Mouse (Mus musculus): ENCODE data around the gene Vat1.
"Not testable (repeated sequence)": the region's sequence is repeated elsewhere in the genome, so short reads cannot be mapped to it uniquely, and the experiment has no call there.

Gene Vat1

DNA sequence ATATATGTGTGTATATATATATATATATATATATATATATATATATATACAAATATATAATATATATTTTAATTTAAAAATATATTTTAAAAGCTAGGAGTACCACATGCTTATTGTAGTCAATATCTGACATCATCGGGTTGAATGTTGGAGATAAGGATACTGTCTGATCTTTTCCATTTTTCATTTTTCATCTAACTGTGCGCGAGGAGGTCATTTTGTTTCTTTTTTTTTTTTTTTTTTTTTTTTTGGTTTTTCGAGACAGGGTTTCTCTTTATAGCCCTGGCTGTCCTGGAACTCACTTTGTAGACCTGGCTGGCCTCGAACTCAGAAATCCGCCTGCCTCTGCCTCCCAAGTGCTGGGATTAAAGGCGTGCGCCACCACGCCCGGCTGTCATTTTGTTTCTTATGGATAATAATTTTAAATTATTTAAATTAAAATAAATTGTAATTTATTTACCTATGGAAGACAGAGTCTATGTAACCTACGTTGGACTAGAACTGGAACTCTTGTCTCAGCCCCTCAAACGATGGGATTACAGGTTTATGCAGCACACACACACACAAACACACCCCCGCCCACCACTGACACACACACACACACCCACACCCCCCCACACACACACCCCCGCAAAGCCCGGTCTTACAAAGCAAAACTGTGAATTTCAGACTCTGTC, 24.4 kb downstream of the Vat1 start:
- not testable (repeated sequence) for DNase-seq (ENCODE audit: low spot score)

DNA sequence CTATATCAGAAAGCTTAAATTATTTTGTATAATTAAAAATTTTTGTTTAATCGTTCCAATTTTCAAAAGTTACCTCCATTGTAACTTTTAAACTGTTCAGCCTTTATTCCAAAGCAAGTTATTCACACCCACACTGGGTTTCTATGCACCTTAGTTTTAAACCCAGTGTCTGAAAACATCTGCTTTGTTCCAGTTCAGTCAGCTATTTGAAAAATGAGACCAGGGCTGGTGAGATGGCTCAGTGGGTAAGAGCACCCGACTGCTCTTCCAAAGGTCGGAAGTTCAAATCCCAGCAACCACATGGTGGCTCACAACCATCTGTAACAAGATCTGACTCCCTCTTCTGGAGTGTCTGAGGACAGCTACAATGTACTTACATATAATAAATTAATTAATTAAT, 28.0 kb downstream of the Vat1 start:
- not testable (repeated sequence) for DNase-seq (ENCODE audit: low spot score)

DNA sequence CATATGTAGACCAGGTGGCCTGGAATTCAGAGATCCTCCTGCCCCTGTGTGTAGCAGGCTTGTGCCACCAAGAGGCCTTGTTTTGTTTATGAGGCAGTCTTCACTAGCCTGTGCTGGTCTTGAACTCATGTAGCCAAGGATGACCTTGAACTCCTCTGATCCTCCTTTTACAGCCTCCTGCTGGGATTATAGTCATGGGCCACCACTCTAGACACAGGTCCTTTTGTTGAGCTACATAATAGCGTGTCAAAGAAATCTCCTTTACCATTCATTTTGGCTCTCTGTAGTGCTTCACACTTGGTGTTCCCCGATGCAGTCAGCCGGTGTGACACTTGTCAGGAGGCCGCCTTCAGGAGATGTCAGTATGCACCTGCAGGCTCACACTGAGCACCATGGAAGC, 29.1 kb downstream of the Vat1 start:
- no peak for DNase-seq (ENCODE audit: low spot score)

DNA sequence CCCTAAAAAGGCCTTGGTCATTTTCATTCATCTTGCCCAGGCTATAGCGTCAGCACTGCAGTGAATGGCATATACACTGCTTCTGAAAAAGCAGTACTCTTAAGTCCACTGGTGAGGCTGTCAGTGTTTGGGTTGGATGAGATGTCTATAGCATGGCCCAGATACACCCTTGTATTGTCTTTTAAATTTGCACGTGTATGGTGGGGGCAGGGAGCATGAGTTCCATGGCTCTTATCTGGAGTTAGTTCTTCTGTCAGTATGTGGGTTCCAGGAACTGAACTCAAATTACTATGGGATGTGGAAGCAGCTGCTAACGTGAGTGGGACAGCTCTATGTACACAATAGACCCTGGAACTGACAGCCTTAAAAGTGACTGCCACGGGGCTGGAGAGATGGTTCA, 30.2 kb downstream of the Vat1 start:
- no peak for DNase-seq (ENCODE audit: low spot score)

DNA sequence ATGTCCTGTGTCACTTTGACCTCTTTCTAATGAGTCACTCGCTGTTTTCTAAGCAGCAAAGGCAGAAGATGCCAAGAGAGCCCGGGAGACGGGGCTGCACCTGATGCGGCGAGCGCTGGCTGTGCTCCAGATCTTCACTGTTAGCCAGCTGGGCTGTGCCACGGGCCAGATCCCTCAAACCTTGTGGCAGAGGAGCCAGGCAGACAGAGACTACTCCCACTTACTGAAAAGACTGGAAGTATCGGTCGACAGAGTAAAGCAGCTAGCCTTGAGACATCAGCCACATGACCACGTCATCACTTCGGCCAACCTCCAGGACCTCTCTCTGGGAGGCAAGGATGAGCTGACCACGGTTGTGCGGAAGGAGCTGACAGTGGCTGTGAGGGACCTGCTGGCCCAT, 32.6 kb downstream of the Vat1 start:
- DNase-seq (ENCODE audit: low spot score): no peak

- no peak for DNase-seq (ENCODE audit: low spot score)
These were observed 34.7 kb downstream of the Vat1 start for GRCm38 (mm10) chr11:101431327-101431726.

- no peak for DNase-seq (ENCODE audit: low spot score)
These were observed 39.9 kb downstream of the Vat1 start for GRCm38 (mm10) chr11:101426165-101426564.

DNA sequence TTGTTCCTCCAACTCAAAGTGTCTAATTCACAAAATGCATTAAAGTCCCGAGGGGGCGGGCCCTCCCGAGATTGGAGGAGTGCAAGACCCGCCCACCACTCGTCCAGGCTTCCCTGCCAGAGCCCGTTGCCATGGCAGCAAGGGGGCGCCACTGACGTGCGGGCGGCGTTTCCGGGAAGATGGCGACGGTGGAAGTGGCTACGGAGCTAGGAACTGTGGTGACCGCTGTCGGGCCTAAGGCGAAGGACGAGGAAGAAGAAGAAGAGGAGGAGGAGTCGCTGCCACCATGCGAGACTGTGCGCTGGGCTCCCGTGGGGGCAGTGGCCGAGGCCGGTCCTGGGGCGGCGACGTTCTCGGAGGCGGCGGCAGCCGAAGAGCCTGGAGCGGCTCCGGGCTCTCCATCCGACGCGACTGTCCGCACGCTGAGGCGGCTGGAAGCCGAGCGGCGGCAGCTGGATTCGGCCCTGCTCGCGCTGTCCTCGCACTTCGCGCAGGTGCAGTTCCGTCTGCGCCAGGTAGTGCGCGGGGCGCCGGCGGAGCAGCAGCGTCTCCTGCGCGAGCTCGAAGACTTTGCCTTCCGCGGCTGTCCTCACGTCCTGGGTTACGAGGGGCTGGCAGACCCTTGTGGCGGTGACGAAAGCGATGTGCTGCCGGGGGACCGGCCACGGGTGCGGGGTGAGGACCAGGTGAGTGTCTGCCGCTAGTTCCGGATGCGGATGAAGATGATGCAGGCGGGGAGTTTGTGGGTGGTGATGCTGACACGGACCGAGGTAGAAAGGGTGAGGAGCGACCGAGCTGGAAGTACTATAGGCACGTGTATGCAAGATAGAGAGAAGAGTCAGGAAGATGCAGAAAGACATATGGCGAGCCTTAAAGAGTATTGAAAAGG, 40.9 kb downstream of the Vat1 start, which contains the start of the genes Rundc1 and Ptges3l:
Rundc1 (plus strand) TSS at position 161 of the 889 bp plus-strand sequence.
Ptges3l (minus strand) TSS at position 409 of the 889 bp plus-strand sequence.
- DNase-seq (ENCODE audit: low spot score): peak; percentile 98

- no peak for DNase-seq (ENCODE audit: low spot score)
These were observed 41.8 kb downstream of the Vat1 start, which contains the start of gene Gm27029 for GRCm38 (mm10) chr11:101424105-101424851. Gm27029 (minus strand) TSS chr11:101424796.

DNA sequence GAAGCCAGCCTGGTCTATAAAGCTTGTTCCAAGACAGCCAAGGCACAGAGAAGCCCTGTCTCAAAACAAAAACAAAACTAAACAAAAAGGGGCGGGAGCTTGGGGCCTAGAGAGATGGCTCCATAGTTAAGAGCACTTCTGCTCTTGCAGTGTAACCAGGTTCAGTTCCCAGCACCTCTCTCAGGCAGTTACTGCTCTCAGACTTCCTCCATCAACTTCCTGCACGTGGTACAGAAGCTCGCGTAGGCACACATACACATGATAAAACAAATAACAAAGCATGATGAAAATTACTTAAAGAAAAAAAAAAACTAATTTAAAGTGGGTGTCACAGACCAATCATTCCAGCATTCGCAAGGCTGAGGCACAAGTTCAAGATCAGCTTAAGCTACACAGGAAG, 45.9 kb downstream of the Vat1 start:
- no peak for DNase-seq (ENCODE audit: low spot score)

- no peak for DNase-seq (ENCODE audit: low spot score)
These were observed 46.4 kb downstream of the Vat1 start for GRCm38 (mm10) chr11:101419610-101420009.

DNA sequence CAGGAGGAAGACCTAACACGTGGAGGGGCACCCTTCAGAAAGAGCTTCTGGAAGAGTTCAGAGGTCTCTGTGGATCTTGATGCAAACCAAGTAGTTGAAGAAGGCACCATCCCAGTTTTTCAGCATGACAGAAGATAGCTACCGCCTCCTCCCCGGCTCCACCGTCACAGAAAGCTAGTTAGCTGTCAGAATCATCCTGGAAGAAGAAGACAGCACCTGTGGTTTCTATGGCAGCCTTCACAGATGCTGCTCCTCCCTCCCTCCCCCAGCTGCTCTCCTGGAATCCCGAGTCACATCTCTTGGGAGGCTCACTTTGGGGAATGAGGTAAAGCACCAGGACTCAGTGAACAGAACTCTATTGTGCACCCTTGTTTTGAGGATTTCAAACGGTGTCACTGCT, 47.0 kb downstream of the Vat1 start:
- no peak for DNase-seq (ENCODE audit: low spot score)

- DNase-seq (ENCODE audit: low spot score): peak; percentile 84
These were observed 48.8 kb downstream of the Vat1 start, which contains the start of gene Aarsd1 for GRCm38 (mm10) chr11:101417101-101417855. Aarsd1 (minus strand) TSS chr11:101417615.

GRCm38 (mm10) chr11:101416433-101417100, 49.5 kb downstream of the Vat1 start:
- peak; percentile 13 for DNase-seq (ENCODE audit: low spot score)

DNA sequence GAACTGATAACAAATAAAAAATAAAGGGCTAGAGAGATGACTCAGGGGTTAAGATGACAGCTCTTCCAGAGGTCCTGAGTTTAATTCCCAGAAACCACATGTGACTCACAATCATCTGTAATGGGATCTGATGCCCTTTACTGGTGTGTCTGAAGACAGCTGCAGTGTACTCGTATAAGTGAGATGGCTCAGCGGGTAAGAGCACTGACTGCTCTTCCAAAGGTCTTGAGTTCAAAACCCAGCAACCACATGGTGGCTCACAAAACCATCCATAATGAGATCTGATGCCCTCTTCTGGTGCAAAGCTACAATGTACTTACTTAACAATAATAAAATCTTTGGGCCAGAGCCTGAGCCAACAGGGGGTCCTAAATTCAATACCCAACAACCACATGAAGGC, 50.7 kb downstream of the Vat1 start:
- DNase-seq (ENCODE audit: low spot score): no peak
